Mouse (Mus musculus): ENCODE data around the gene Myh15.
A peak's percentile ranks its signal among the peaks of the same experiment; 100 is the strongest.
"Not testable (repeated sequence)": the region's sequence is repeated elsewhere in the genome, so short reads cannot be mapped to it uniquely, and the experiment has no call there.

Gene Myh15

GRCm38 (mm10) chr16:49057186-49057585 lies at the start of gene Myh15:
Myh15 (plus strand) TSS chr16:49057486.
- no peak for DNase-seq (ENCODE audit: low spot score)

- DNase-seq (ENCODE audit: low spot score) = peak; percentile 74
Measured at GRCm38 (mm10) chr16:49016620-49017332, 40.5 kb upstream of the Myh15 start.

GRCm38 (mm10) chr16:49035852-49036251 lies 21.4 kb upstream of the Myh15 start:
- DNase-seq (ENCODE audit: low spot score) = no peak

GRCm38 (mm10) chr16:49037771-49038170 lies 19.5 kb upstream of the Myh15 start:
- no peak for DNase-seq (ENCODE audit: low spot score)

GRCm38 (mm10) chr16:49040554-49041221 lies 16.6 kb upstream of the Myh15 start:
- no peak for DNase-seq (ENCODE audit: low spot score)

- no peak for DNase-seq (ENCODE audit: low spot score)
Measured at GRCm38 (mm10) chr16:49049214-49049613, 8.1 kb upstream of the Myh15 start.

GRCm38 (mm10) chr16:49069256-49069963 lies 12.1 kb downstream of the Myh15 start:
- peak; percentile 65 for DNase-seq (ENCODE audit: low spot score)

GRCm38 (mm10) chr16:49071316-49071715 lies 14.0 kb downstream of the Myh15 start:
- no peak for DNase-seq (ENCODE audit: low spot score)

GRCm38 (mm10) chr16:49128015-49128414 lies 70.7 kb downstream of the Myh15 start:
- DNase-seq (ENCODE audit: low spot score) = no peak

- DNase-seq (ENCODE audit: low spot score) = no peak
Measured at GRCm38 (mm10) chr16:49156193-49156592, 98.9 kb downstream of the Myh15 start.

- DNase-seq (ENCODE audit: low spot score) = peak; percentile 88
Measured at GRCm38 (mm10) chr16:49164349-49165137, 107.3 kb downstream of the Myh15 start.

GRCm38 (mm10) chr16:49165728-49166127 lies 108.4 kb downstream of the Myh15 start:
- DNase-seq (ENCODE audit: low spot score) = no peak

- no peak for DNase-seq (ENCODE audit: low spot score)
Measured at GRCm38 (mm10) chr16:49167325-49167724, 110.0 kb downstream of the Myh15 start.

GRCm38 (mm10) chr16:49175077-49175476 lies 117.8 kb downstream of the Myh15 start:
- DNase-seq (ENCODE audit: low spot score) = no peak

- peak; percentile 43 for DNase-seq (ENCODE audit: low spot score)
Measured at GRCm38 (mm10) chr16:49175729-49176395, 118.6 kb downstream of the Myh15 start.

GRCm38 (mm10) chr16:49193521-49193920 lies 136.2 kb downstream of the Myh15 start:
- no peak for DNase-seq (ENCODE audit: low spot score)

- no peak for DNase-seq (ENCODE audit: low spot score)
Measured at GRCm38 (mm10) chr16:49193986-49194385, 136.7 kb downstream of the Myh15 start.

- peak; percentile 27 for DNase-seq (ENCODE audit: low spot score)
Measured at GRCm38 (mm10) chr16:49196290-49196689, 139.0 kb downstream of the Myh15 start.

- no peak for DNase-seq (ENCODE audit: low spot score)
Measured at GRCm38 (mm10) chr16:49197951-49198350, 140.7 kb downstream of the Myh15 start.

GRCm38 (mm10) chr16:49223733-49224132 lies 166.4 kb downstream of the Myh15 start:
- no peak for DNase-seq (ENCODE audit: low spot score)

- not testable (repeated sequence) for DNase-seq (ENCODE audit: low spot score)
Measured at GRCm38 (mm10) chr16:49243517-49243916, 186.2 kb downstream of the Myh15 start.
